Mouse (Mus musculus) cortical plate, adult 2 months (tissue): ENCODE measurements around the gene Gm5458. TPM values are rescaled to one million over a fixed set of nuclear protein-coding genes. Genes with fewer than 3 reads are reported as not detected.
"Not testable (repeated sequence)": the region's sequence is repeated elsewhere in the genome, so short reads cannot be mapped to it uniquely, and the experiment has no call there.

Source experiments
- H3K27ac ChIP-seq: fragments of 200-500 bp; 2 replicates; pipeline ENCODE4 v1.5.1; 2012; ENCODE audit warnings: low read length, control low read depth, inconsistent platforms; ENCODE audit not compliant: insufficient read depth
- H3K4me1 ChIP-seq: fragments of 200-500 bp; 2 replicates; pipeline ENCODE4 v1.6.1; 2011; ENCODE audit warnings: low read length; ENCODE audit not compliant: control insufficient read depth, insufficient read depth
- H3K4me3 ChIP-seq: fragments of 200-500 bp; 2 replicates; pipeline ENCODE4 v1.5.1; 2011; ENCODE audit warnings: mild to moderate bottlenecking, low read length, control low read depth; ENCODE audit not compliant: insufficient read depth
- CTCF ChIP-seq: fragments of 200-500 bp; IDR thresholded peaks from 2 replicates; pipeline ENCODE4 v1.5.1; 2011; ENCODE audit warnings: mild to moderate bottlenecking, control low read depth, low read length; ENCODE audit not compliant: insufficient read depth; ENCODE audit errors: extremely low read depth
- POLR2A ChIP-seq: fragments of 200-500 bp; IDR thresholded peaks from 2 replicates; pipeline ENCODE4 v1.6.1; 2011; ENCODE audit warnings: mild to moderate bottlenecking, low read length, control low read depth; ENCODE audit not compliant: insufficient read depth; ENCODE audit errors: extremely low read depth
- polyA plus RNA-seq: library from polyadenylated mRNA; depleted of rRNA; stranded (reverse); fragments of >200 nt; gene quantifications from 2 replicates; pipeline ENCODE4 v1.2.3, GENCODE M21; 2012; rRNA removed

Gm5458 gene
- not detected in 2 replicates for polyA plus RNA-seq

GRCm38 (mm10) chr14:19602481-19602880, at the start of gene Gm5458:
Gene Gm5458, minus strand, starts transcription at chr14:19602581.
- H3K4me3 ChIP-seq, H3K27ac ChIP-seq, H3K4me1 ChIP-seq: not testable (repeated sequence)

GRCm38 (mm10) chr14:19646232-19646631, 43.9 kb upstream of the Gm5458 start:
- no peak overlapping the region for H3K4me3 ChIP-seq
- TF ChIP-seq POLR2A (no peak), CTCF (no peak)
- H3K4me1 ChIP-seq = no peaks in the 10 kb centered on the region
- no peak overlapping the region for H3K27ac ChIP-seq

DNA sequence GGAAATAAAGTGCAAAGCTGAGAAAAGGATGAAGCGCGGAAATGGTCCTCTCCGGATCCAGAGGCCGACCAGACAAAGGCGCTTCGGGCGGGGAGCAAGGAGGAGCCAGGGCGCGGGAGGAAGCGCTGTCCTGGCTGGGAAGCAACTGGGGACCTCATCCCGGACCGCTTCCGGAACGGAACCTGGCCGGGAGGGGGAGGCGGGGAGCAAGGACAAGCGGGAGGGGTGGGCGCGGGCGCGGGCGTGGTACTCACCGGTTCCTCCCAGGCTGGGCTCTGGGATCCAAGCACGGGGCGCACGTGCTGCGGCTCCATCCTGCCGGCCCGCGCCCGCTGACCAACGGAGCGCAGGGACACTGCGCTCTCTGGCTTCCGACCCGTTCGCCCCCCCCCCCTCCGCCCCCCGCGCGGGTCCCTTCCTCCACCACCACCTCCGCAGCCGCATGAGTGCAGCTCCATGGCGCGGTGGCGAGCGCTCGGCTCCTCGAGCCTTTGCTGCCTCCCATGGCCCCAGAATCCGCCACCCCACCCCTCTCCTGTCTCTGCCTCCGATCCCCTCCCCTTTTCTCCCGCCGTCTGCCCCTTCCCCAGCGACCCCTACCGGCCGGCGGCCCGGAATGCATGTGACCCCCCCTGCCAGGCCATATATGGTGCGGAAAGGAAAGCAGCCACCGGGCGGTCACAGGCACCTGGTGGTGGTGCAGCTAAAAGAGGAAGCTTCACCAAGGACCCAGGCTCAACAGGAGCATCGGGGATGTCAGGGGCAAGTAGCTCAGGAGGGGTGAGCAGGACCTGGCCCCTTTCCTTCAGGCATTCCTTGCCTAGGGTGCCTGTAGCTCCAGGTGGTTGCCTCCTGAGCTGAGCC, 17.3 kb downstream of the Gm5458 start, which contains the start of gene Gm2237:
Gm2237 (minus strand) TSS at position 332 of the 864 bp plus-strand sequence.
- 0 out of 2 replicates have a peak within 1 kb of the TSS, but pooled peaks have one; percentile 18 for H3K4me3 ChIP-seq
- not testable (repeated sequence) for H3K27ac ChIP-seq, H3K4me1 ChIP-seq

DNA sequence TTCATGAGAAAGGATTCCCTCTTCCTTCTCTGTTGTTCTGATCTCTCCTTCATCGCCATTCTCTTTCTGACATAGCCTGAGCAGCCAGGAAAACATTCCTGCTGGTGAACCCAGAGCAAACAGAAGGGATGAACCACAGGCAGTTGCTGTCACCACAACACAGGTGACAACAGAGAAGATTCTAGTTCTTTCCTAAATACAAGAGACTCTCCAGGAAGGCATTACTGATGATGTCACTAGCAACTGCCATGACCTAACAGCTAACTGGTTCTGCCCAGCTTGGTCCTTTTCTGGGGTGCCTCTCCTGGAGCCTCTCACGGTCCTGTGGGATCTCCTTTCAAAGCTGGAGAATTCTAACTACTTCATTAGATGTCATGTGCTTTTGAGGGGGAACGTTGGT, 52.5 kb downstream of the Gm5458 start, which contains the start of gene Gm2244:
Gm2244 (minus strand) TSS at position 101 of the 400 bp plus-strand sequence.
- H3K4me3 ChIP-seq, H3K27ac ChIP-seq, H3K4me1 ChIP-seq: not testable (repeated sequence)

Other genes starting within 250 kb of the Gm5458 start
- gene Gm21738, start 183.7 kb downstream of the Gm5458 start, polyA plus RNA-seq = 0.34 TPM in 1 of 2 replicates, not detected in the other
- 0.08 TPM in 1 of 2 replicates, not detected in the other for gene Gm2244, start 52.6 kb downstream of the Gm5458 start, polyA plus RNA-seq
- gene Gm2237, start 17.4 kb downstream of the Gm5458 start, polyA plus RNA-seq = 3.4 and 5.4 TPM in 2 replicates
- 2.2 TPM in 2 replicates for gene Nid2, start 148.7 kb upstream of the Gm5458 start, polyA plus RNA-seq
- gene Rtraf, start 221.2 kb upstream of the Gm5458 start, polyA plus RNA-seq = 61.1 and 62.5 TPM in 2 replicates